Mouse (Mus musculus) bone marrow, adult 2 months (tissue): ENCODE results near the gene Prdm13. TPM values are rescaled to one million over a fixed set of nuclear protein-coding genes. Genes with fewer than 3 reads are reported as not detected.
A peak's percentile ranks its signal among the peaks of the same experiment; 100 is the strongest.

Source experiments
- H3K27ac ChIP-seq: fragments of 200-500 bp; 2 replicates; pipeline ENCODE4 v1.5.1; 2012; ENCODE audit warnings: low read depth, mild to moderate bottlenecking, control low read depth, inconsistent platforms, low read length; ENCODE audit not compliant: control insufficient read depth, poor library complexity, insufficient read depth
- H3K4me1 ChIP-seq: fragments of 200-500 bp; 2 replicates; pipeline ENCODE4 v1.6.1; 2011; ENCODE audit warnings: low read length; ENCODE audit not compliant: control insufficient read depth, insufficient read depth
- H3K4me3 ChIP-seq: fragments of 200-500 bp; replicated peaks from 2 replicates; pipeline ENCODE3; 2011; ENCODE audit warnings: mild to moderate bottlenecking, low read depth, low read length, control low read depth; ENCODE audit not compliant: control insufficient read depth
- CTCF ChIP-seq: fragments of 200-500 bp; IDR thresholded peaks from 2 replicates; pipeline ENCODE4 v1.5.1; 2011; ENCODE audit warnings: low read length, control low read depth; ENCODE audit not compliant: control insufficient read depth, insufficient read depth
- POLR2A ChIP-seq: fragments of 200-500 bp; IDR thresholded peaks from 2 replicates; pipeline ENCODE4 v1.6.1; 2011; ENCODE audit warnings: low read depth, mild to moderate bottlenecking, control low read depth, low read length, borderline replicate concordance; ENCODE audit not compliant: control insufficient read depth
- WGBS: fragments of 180-500 bp; shearing (Covaris S2); methylation state at CpG from one replicate; pipeline ENCODE4 v1.1.7; 2018; 5-methylcytosine and 5-hydroxymethylcytosine counted together
- polyA plus RNA-seq: library from polyadenylated mRNA; stranded (reverse); fragments of >200 nt; gene quantifications from 2 replicates; pipeline ENCODE4 v1.2.4, GENCODE M21; 2011; ENCODE audit warnings: low replicate concordance; ENCODE audit not compliant: missing spikeins, insufficient read depth, insufficient read length

Gene Prdm13
- not detected in 2 replicates for polyA plus RNA-seq

- Histone ChIP-seq H3K4me3 (no peak within 1 kb of the TSS), H3K27ac (no peak within 1 kb of the TSS), H3K4me1 (no peaks in the 10 kb centered on the region)
- TF ChIP-seq CTCF (no peak), POLR2A (no peak)
- 4% methylated on average over 38 of the region's 38 CpGs for WGBS
Observed at GRCm38 (mm10) chr4:21685595-21686091, at the start of gene Prdm13. Gene Prdm13 (minus strand): TSS chr4:21685963.

GRCm38 (mm10) chr4:21727615-21728165, 41.9 kb upstream of the Prdm13 start, which contains the start of gene Ccnc:
Gene Ccnc (plus strand): TSS chr4:21727701.
- TF ChIP-seq POLR2A (peak; percentile 93), CTCF (no peak)
- Histone ChIP-seq H3K4me3 (peak within 1 kb of the TSS; percentile 72), H3K4me1 (peaks cover 2% of the 10 kb centered on the region), H3K27ac (peak within 1 kb of the TSS; percentile 50)
- WGBS: under 1% methylated on average over 37 of the region's 37 CpGs

GRCm38 (mm10) chr4:21726912-21727614, 41.3 kb upstream of the Prdm13 start:
- Histone ChIP-seq H3K4me3 (peak overlapping the region; percentile 72), H3K27ac (peak overlapping the region; percentile 50; the same call in 1 of the 2 replicates), H3K4me1 (peaks cover 2% of the 10 kb centered on the region)
- under 1% methylated on average over 22 of the region's 22 CpGs for WGBS
- TF ChIP-seq CTCF (peak; percentile 28; the same call in 1 of the 2 replicates), POLR2A (no peak)

- TF ChIP-seq POLR2A: no peak
- no peak for TF ChIP-seq CTCF
- Histone ChIP-seq H3K4me1 (no peaks in the 10 kb centered on the region; the same call in 1 of the 2 replicates), H3K4me3 (no peak overlapping the region), H3K27ac (no peak overlapping the region)
- WGBS: 59% methylated on average over 7 of the region's 7 CpGs
Observed at GRCm38 (mm10) chr4:21722752-21723334, 37.1 kb upstream of the Prdm13 start.

- Histone ChIP-seq H3K4me1 (no peaks in the 10 kb centered on the region), H3K27ac (no peak overlapping the region), H3K4me3 (no peak overlapping the region)
- TF ChIP-seq POLR2A: no peak
- TF ChIP-seq CTCF: no peak
- 7% methylated on average over 13 of the region's 13 CpGs for WGBS
Observed at GRCm38 (mm10) chr4:21712147-21712546, 26.4 kb upstream of the Prdm13 start.

- H3K4me1 ChIP-seq: no peaks in the 10 kb centered on the region
- H3K27ac ChIP-seq: no peak overlapping the region
- H3K4me3 ChIP-seq: no peak overlapping the region
- no peak for TF ChIP-seq POLR2A
- TF ChIP-seq CTCF: no peak
- 45% methylated on average over 1 of the region's 1 CpGs for WGBS
Observed at GRCm38 (mm10) chr4:21705046-21705445, 19.3 kb upstream of the Prdm13 start.

GRCm38 (mm10) chr4:21695638-21696254, 10.0 kb upstream of the Prdm13 start:
- H3K4me1 ChIP-seq: no peaks in the 10 kb centered on the region
- 20% methylated on average over 7 of the region's 7 CpGs for WGBS
- H3K27ac ChIP-seq: no peak overlapping the region
- TF ChIP-seq POLR2A (no peak), CTCF (peak; percentile 88)
- H3K4me3 ChIP-seq: no peak overlapping the region

GRCm38 (mm10) chr4:21690221-21690620, 4.5 kb upstream of the Prdm13 start:
- TF ChIP-seq CTCF (no peak), POLR2A (no peak)
- no peak overlapping the region for H3K4me3 ChIP-seq
- 14% methylated on average over 7 of the region's 7 CpGs for WGBS
- no peak overlapping the region for H3K27ac ChIP-seq
- no peaks in the 10 kb centered on the region for H3K4me1 ChIP-seq
